Mouse (Mus musculus) hindbrain, embryonic 11.5 days (tissue): ENCODE measurements around the gene Galns. TPM values are rescaled to one million over a fixed set of nuclear protein-coding genes. Genes with fewer than 3 reads are reported as not detected.

Source experiments
- ATAC-seq: fragments of 200-750 bp; cut with Nextera tagmentation; 2 replicates; pipeline ENCODE4 v1.8.0; 2017; ENCODE audit warnings: mild to moderate bottlenecking, moderate TSS enrichment, moderate library complexity; ENCODE audit not compliant: low FRiP score
- DNase-seq: peaks from one replicate; pipeline ENCODE4 v3.0.0-alpha.2; 2015; ENCODE audit warnings: low spot score
- H3K27ac ChIP-seq: fragments of 300-500 bp; sonication (generic); 2 replicates; pipeline ENCODE4 v1.5.1; 2014; ENCODE audit warnings: mild to moderate bottlenecking, low read depth, low read length
- H3K27me3 ChIP-seq: fragments of 300-500 bp; sonication (generic); 2 replicates; pipeline ENCODE4 v1.6.1; 2014; ENCODE audit warnings: mild to moderate bottlenecking, low read length, moderate library complexity, mixed read lengths; ENCODE audit not compliant: control insufficient read depth, insufficient read depth
- H3K36me3 ChIP-seq: fragments of 300-500 bp; sonication (generic); 2 replicates; pipeline ENCODE4 v1.6.1; 2014; ENCODE audit warnings: mild to moderate bottlenecking, low read length, moderate library complexity, mixed read lengths; ENCODE audit not compliant: control insufficient read depth, insufficient read depth
- H3K4me1 ChIP-seq: fragments of 300-500 bp; sonication (generic); replicated peaks from 2 replicates; pipeline ENCODE4 v1.6.1; 2014; ENCODE audit warnings: low read length, mixed read lengths; ENCODE audit not compliant: control insufficient read depth, insufficient read depth
- H3K4me2 ChIP-seq: fragments of 300-500 bp; sonication (generic); replicated peaks from 2 replicates; pipeline ENCODE4 v1.6.1; 2014; ENCODE audit warnings: mild to moderate bottlenecking, low read depth, low read length
- H3K4me3 ChIP-seq: fragments of 300-500 bp; sonication (generic); 2 replicates; pipeline ENCODE4 v1.5.1; 2014; ENCODE audit warnings: low read depth, low read length
- H3K9ac ChIP-seq: fragments of 300-500 bp; sonication (generic); 2 replicates; pipeline ENCODE4 v1.6.1; 2014; ENCODE audit warnings: low read depth, low read length
- H3K9me3 ChIP-seq: fragments of 300-500 bp; sonication (generic); 2 replicates; pipeline ENCODE4 v1.6.1; 2016; ENCODE audit warnings: low read length; ENCODE audit not compliant: control insufficient read depth
- WGBS: fragments of 180-500 bp; shearing (Covaris S2); extraction: QIAGEN DNeasy Blood & Tissue Kit; methylation state at CpG from one replicate; pipeline ENCODE4 v1.1.7; 2014; 5-methylcytosine and 5-hydroxymethylcytosine counted together
- polyA plus RNA-seq: library from polyadenylated mRNA; unstranded; fragments of >200 nt; fragmentation: Nextera tagmentation; extraction: Ambion mirVana; gene quantifications from 2 replicates; pipeline ENCODE4 v1.2.1, GENCODE M21; 2014

Galns gene
- polyA plus RNA-seq, 1 experiment from 2014 or later, result 4.7 TPM

DNA sequence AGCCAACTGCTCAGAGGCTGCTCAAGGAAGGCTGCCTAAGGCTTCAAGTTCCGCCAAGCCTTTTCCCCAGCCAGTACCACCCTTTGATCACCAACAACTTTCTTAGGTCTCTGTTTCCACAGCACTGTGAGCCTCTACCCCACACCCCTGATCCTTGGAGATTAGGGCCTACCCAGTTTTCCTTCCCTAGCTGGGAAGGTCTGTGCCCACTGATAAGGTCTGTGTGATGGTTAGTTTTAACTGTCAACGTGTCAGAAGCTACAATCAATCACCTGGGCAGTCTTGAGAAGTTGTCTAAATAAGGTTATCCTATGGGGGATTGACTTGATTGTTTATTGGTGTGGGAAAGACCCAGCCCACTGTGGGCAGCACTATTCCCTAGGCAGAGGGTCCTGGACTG, 73.5 kb downstream of the Galns start:
- no peak overlapping the region for H3K4me3 ChIP-seq
- no peak for ATAC-seq
- no peak overlapping the region for H3K4me2 ChIP-seq
- 92% methylated on average over 2 of the region's 2 CpGs for WGBS
- H3K27me3 ChIP-seq, result no peaks in the 10 kb centered on the region
- H3K27ac ChIP-seq, result no peak overlapping the region
- no peaks in the 10 kb centered on the region for H3K36me3 ChIP-seq
- no peak overlapping the region for H3K9ac ChIP-seq
- no peaks in the 10 kb centered on the region for H3K4me1 ChIP-seq
- no peak for DNase-seq
- no peaks in the 10 kb centered on the region for H3K9me3 ChIP-seq

DNA sequence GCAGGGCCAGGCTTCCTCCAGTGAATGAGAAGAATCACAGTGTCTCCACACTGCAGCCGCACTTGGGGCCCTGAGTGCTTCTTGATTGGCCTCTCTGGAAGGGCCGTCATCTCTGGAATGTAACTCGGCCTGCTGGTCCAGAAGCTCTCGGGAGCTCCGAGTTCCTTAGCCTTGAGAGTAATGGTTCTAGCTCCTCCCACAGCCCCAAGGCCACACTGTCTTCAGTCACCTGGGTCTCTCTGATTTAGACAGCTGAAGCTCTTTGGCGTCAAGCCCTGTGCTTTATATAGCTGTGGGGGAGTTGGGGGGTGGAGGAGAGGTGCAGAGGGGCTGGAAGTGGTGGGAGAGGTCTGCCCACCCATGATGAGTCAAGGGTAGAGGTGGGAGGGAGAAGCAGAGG, 74.2 kb downstream of the Galns start:
- H3K4me1 ChIP-seq, result no peaks in the 10 kb centered on the region
- ATAC-seq, result no peak
- 60% methylated on average over 6 of the region's 6 CpGs for WGBS
- no peaks in the 10 kb centered on the region for H3K27me3 ChIP-seq
- no peaks in the 10 kb centered on the region for H3K9me3 ChIP-seq
- H3K4me2 ChIP-seq, result no peak overlapping the region
- no peak for DNase-seq
- H3K4me3 ChIP-seq, result no peak overlapping the region
- no peak overlapping the region for H3K27ac ChIP-seq
- no peak overlapping the region for H3K9ac ChIP-seq
- no peaks in the 10 kb centered on the region for H3K36me3 ChIP-seq

DNA sequence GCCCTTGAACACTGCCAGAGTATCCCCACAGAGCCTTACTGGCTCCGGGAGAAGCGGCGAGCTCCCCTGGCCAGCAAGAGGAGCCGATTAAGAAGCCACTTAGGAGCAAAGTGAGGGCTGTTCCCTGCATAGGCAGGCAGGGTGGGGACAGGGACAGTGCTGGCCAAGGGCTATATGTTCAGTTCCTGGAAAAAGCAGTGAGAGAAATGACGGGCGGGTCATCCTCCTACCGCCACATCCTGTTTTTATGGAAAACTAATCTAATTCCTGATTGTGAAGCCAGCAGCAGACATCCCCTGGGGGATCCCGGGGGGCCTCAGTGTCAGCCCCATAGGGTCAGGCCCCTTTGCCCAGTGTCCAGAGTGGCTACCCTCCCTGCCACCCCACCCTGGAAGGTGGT, 80.0 kb downstream of the Galns start:
- 77% methylated on average over 8 of the region's 8 CpGs for WGBS
- Histone ChIP-seq H3K9ac (no peak overlapping the region), H3K27ac (no peak overlapping the region), H3K36me3 (no peaks in the 10 kb centered on the region), H3K4me3 (no peak overlapping the region), H3K27me3 (no peaks in the 10 kb centered on the region), H3K9me3 (no peaks in the 10 kb centered on the region), H3K4me2 (no peak overlapping the region), H3K4me1 (no peaks in the 10 kb centered on the region)
- DNase-seq (no peak), ATAC-seq (no peak)

DNA sequence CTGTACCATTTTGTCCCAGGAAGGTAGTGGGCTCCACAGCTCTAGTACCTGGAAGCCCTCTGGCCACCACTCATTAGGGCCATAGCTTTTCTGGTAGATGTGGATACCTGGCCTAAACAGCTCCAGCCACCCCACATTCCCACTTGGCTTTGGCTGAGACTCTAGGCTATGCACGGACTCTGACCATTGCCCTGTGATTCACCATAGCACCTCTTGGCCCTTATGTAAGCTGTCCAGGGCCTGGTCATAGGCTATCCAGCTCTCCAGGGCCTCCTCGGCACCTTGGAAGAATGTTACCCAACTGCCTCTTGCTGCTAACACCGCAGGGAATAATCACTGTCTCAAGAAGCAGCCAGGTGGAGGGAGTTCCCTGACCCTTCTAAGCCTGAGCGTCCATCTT, 82.1 kb downstream of the Galns start:
- Histone ChIP-seq H3K9ac (no peak overlapping the region), H3K4me3 (no peak overlapping the region), H3K27me3 (no peaks in the 10 kb centered on the region), H3K9me3 (no peaks in the 10 kb centered on the region), H3K4me1 (0 out of 2 replicates have a peak, but pooled peaks cover 5% of the 10 kb centered on the region), H3K36me3 (no peaks in the 10 kb centered on the region), H3K27ac (no peak overlapping the region), H3K4me2 (no peak overlapping the region)
- WGBS, result 92% methylated on average over 4 of the region's 4 CpGs
- ATAC-seq (no peak), DNase-seq (no peak)

Other genes with a start within 250 kb of the Galns start
- 38.4 and 38.6 TPM in 2 replicates for gene Zc3h18, start 234.9 kb downstream of the Galns start, polyA plus RNA-seq
- gene Il17c, start 189.4 kb downstream of the Galns start, polyA plus RNA-seq, result not detected in 2 replicates
- 52.7 and 53.4 TPM in 2 replicates for gene Cyba, start 178.5 kb downstream of the Galns start, polyA plus RNA-seq
- gene Mvd, start 168.0 kb downstream of the Galns start, polyA plus RNA-seq, result 46.3 and 49.2 TPM in 2 replicates
- gene Snai3, start 150.7 kb downstream of the Galns start, polyA plus RNA-seq, result not detected in 2 replicates
- gene Rnf166, start 135.4 kb downstream of the Galns start, polyA plus RNA-seq, result 24.2 and 27.6 TPM in 2 replicates
- 65.6 and 67.5 TPM in 2 replicates for gene Ctu2, start 135.3 kb downstream of the Galns start, polyA plus RNA-seq
- gene Piezo1, start 60.1 kb downstream of the Galns start, polyA plus RNA-seq, result 5.2 and 5.3 TPM in 2 replicates
- 19.8 and 21.3 TPM in 2 replicates for gene Cdt1, start 43.4 kb downstream of the Galns start, polyA plus RNA-seq
- 194 and 206 TPM in 2 replicates for gene Aprt, start 34.6 kb downstream of the Galns start, polyA plus RNA-seq
- gene Trappc2l, start 177 bp upstream of the Galns start, polyA plus RNA-seq, result 48.3 and 60.2 TPM in 2 replicates
- gene Pabpn1l, start 11.3 kb upstream of the Galns start, polyA plus RNA-seq, result not detected in 2 replicates
- gene Cbfa2t3, start 87.6 kb upstream of the Galns start, polyA plus RNA-seq, result 7.3 and 8.9 TPM in 2 replicates
- 11.5 and 15.4 TPM in 2 replicates for gene Acsf3, start 164.0 kb upstream of the Galns start, polyA plus RNA-seq
- 0.86 and 1.7 TPM in 2 replicates for gene Cdh15, start 236.5 kb upstream of the Galns start, polyA plus RNA-seq